Mouse (Mus musculus): ENCODE results near the gene Neurl4.
"Not testable (repeated sequence)": the region's sequence is repeated elsewhere in the genome, so short reads cannot be mapped to it uniquely, and the experiment has no call there.

Gene Neurl4

DNA sequence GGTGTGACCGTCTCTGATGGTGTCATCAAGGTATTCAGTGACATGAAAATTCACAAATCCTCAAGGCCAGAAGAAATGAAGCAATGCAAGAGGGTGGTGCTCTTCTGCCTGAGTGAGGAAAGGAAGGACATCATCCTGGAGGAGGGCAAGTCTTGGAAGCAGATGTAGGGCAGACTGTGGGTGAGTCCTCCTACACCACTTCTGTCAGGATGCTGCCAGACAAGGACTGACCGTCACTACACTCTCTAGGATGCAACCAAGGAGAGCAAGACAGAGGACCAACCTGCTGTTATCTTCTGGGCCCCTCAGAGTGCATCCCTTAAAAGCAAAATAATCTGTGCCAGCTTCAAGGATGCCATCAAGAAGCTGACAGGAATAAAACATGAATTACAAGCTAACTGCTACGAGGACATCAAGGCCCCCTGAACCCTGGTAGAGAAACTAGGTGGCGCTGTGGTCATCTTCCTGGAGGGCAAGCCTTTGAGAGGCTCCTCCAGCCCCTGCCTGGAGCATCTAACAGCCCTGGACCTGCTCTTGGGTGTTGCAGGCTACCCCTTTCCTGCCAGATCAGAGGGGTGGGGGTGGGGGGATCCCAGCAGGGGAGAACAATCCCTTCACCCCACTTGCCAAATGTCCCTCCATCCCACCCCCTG, 50.1 kb downstream of the Neurl4 start:
- DNase-seq (ENCODE audit: extremely low spot score, low read depth, low spot score) = no peak

DNA sequence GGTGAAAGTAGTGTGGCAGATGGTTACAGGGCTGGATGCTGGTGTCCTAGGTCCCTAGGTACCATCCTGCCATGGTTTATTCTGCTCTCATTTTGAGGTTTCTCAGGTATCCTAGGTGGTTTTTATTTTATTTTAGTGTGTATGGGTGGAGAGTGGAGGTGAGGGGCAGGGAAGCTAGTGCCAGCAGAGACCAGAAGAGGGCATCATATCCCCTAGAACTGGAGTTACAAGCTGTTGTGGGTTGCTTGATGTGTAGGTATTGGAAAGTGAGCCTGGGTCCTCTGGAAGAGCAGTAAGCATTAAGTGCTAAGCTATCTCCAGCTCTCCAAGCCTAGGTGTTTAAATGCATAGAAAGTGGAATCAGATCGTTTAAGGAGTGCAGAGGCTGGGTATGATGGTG, 51.4 kb downstream of the Neurl4 start:
- no peak for DNase-seq (ENCODE audit: extremely low spot score, low read depth, low spot score)

DNA sequence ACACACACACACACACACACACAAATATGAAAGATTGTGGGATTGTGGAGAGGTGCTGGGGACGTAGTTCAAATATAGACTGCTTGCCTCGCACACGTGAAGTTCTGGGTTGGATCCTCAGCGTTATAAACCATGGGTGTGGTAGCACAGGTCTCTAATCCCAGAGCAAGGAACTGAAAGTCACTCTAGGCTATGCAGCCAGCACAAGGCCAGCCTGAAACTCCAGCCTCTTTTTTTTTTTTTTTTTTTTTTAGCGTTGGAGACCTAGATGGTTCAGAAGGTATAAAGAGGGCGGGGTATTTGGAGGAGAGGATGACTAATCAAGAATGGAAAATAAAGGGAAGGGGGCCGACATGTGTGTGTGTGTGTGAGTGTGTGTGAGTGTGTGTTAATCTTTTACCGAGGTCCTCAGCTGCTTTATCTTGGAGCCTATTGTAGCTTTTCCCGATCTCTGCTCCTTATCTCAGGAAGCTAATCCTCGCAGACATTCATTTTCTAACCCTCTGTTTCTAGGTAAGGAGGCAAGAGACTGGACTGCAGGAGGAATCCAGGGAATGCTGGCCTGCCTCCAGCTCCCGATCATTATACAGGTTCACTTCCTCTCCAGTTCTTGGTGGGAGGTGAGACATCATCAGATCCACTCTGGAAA, 52.5 kb downstream of the Neurl4 start:
- DNase-seq (ENCODE audit: extremely low spot score, low read depth, low spot score) = no peak

DNA sequence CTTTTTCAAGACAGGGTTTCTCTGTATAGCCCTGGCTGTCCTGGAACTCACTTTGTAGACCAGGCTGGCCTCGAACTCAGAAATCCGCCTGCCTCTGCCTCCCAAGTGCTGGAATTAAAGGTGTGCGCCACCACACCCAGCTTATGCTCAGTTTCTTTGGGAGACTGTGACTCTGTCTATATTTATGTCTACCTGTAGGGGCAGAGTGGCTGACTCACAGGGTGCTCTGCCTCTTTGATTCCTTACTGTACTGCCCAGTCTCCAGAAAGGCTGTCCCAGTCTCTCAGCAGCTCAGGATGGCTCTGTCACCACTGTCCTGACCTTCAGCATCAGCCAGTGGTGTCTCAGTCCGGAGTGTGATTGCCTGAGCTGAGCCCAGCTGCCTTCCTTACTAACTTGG, 54.7 kb downstream of the Neurl4 start:
- not testable (repeated sequence) for DNase-seq (ENCODE audit: extremely low spot score, low read depth, low spot score)

DNA sequence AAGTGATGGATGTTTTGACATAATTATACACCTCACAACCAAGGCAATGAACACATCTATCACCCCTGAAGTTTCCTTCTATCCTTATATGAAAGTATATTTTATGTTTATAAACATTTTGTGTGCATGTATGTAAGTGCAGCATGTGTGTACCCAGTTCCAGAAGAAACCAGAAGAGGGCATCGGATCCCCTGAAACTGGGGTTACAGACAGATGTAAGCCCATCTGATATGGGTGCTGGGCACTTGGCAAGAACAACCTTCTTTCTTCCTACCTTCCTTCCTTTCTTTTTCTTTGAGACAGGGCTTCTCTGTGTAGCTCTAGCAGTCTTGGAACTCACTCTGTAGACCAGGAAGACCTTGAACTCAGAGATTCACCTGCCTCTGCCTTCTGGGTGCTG, 55.3 kb downstream of the Neurl4 start:
- DNase-seq (ENCODE audit: extremely low spot score, low read depth, low spot score) = no peak

DNA sequence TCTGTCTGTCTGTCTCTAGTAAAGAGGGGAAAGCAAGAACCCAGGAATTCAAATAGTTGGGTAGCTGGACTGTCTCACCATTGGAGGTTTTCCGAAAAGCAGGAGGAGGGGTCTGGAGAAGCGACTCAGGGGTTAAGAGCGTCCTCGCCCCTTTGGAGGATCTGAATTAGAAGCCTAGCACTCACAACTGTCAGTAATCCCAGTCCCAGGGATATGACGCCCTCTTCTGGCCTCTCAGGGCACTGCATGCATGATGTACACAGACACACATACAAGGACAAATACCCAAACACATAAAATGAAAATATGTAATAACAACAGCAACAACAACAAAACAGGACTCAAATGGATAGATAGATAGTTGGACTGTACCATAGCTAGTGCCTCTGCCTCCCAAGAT, 59.7 kb downstream of the Neurl4 start:
- no peak for DNase-seq (ENCODE audit: extremely low spot score, low read depth, low spot score)

DNA sequence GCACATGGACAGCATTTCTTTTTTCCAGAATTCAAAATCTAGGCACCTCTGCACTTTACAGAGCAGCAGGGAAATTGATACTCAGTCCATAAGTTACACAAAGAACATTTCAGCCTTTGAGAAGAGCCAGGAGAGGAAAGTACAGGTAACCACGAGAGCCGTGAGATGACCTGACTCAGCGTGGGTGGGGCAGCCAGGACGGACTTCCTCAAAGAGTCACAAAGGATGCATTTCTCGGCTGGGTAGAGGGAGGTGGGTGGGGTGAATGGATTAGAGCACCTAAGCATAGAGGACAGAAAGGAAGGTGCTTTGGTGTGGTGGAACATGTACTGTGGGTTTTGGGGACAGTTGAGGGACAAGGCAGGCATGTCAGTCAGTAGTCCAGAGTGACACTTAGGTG, 61.0 kb downstream of the Neurl4 start:
- no peak for DNase-seq (ENCODE audit: extremely low spot score, low read depth, low spot score)
